Mouse (Mus musculus): Measurements from ENCODE around the gene Ccdc69. TPM values are rescaled to one million over a fixed set of nuclear protein-coding genes. Genes with fewer than 3 reads are reported as not detected.
"Not testable (repeated sequence)": the region's sequence is repeated elsewhere in the genome, so short reads cannot be mapped to it uniquely, and the experiment has no call there.

The Ccdc69 gene
- 8.3 and 12.2 TPM in 2 replicates for total RNA-seq (2021)
- long read RNA-seq, experiment 1, transcript Ccdc69-201 (7 exons, 1,402 nt) = major isoform, 8 of 10 reads
- long read RNA-seq, experiment 1, partial matches to known transcripts = 0 of 10 reads
- long read RNA-seq, experiment 1, other reads (novel, unspliced or antisense) = 2 of 10 reads
- long read RNA-seq, experiment 2, transcript Ccdc69-201 (7 exons, 1,402 nt) = major isoform, 12 of 16 reads
- long read RNA-seq, experiment 2, partial matches to known transcripts = 2 of 16 reads
- long read RNA-seq, experiment 2, other reads (novel, unspliced or antisense) = 1 of 16 reads

GRCm38 (mm10) chr11:55077331-55078231 is at the start of gene Ccdc69:
Gene Ccdc69, minus strand, starts transcription at chr11:55078131.
- peak; percentile 88 for DNase-seq

DNA sequence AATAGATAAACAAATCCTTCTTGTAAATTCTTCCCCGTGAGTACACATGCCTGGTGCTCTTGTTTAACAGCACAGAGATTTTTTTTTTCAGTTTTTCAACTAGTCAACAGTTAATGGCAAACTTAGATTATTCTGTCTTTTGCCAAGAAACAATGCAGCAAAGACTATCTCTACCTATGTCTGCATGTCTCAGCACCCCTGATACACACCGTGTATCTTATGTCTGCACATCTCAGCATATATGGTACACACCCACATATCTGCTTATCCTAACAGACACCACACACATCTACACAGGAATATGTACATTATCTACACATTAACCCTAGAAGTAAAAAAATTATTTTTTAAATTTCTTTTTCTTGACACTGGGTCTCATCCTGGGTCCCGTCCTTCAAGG is 48.7 kb upstream of the Ccdc69 start:
- DNase-seq = no peak

- no peak for DNase-seq
Observed at GRCm38 (mm10) chr11:55121430-55121829, 43.5 kb upstream of the Ccdc69 start.

- no peak for DNase-seq
Observed at GRCm38 (mm10) chr11:55120821-55121271, 42.9 kb upstream of the Ccdc69 start.

- DNase-seq = no peak
Observed at GRCm38 (mm10) chr11:55120279-55120678, 42.3 kb upstream of the Ccdc69 start.

GRCm38 (mm10) chr11:55117031-55117430 is 39.1 kb upstream of the Ccdc69 start:
- DNase-seq = no peak

DNA sequence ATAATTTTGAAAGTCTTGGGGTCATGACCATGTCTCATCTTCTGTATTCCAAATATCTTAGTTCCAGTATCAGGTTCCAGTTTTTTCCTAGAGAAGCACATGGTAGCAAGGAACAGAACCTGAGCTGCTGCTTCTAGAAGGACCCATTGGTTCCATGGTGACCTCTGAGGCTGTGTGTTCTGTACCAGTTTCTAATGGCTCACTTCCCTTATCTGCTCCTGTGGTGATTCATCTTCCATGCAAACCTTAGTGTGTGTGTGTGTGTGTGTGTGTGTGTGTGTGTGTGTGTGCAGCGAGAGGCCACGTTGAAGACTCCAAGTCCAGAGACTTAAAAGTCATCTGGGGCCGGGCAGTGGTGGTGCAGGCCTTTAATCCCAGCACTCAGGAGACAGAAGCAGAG is 38.1 kb upstream of the Ccdc69 start:
- peak; percentile 46 for DNase-seq

GRCm38 (mm10) chr11:55114291-55114690 is 36.4 kb upstream of the Ccdc69 start:
- DNase-seq = no peak

DNA sequence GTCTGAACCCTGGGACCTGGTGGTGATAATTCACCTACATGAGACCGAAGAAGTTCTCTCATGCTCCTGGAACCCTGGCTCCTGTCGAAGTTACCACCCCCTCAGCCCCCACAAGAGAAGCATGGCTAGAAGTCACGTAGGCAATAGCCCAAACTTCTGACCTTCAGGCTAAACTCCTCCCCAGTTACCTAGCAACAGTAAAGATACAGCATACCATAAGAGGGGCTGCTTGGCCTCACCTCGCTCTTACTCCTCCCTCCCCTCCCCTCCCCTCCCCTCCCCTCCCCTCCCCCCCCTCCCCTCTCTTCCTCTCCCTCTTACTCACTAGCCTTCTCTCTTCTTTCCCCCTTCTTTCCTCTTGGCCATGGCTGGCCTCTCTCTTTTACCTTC is 35.9 kb upstream of the Ccdc69 start:
- DNase-seq = not testable (repeated sequence)

GRCm38 (mm10) chr11:55113209-55113860 is 35.4 kb upstream of the Ccdc69 start:
- no peak for DNase-seq

DNA sequence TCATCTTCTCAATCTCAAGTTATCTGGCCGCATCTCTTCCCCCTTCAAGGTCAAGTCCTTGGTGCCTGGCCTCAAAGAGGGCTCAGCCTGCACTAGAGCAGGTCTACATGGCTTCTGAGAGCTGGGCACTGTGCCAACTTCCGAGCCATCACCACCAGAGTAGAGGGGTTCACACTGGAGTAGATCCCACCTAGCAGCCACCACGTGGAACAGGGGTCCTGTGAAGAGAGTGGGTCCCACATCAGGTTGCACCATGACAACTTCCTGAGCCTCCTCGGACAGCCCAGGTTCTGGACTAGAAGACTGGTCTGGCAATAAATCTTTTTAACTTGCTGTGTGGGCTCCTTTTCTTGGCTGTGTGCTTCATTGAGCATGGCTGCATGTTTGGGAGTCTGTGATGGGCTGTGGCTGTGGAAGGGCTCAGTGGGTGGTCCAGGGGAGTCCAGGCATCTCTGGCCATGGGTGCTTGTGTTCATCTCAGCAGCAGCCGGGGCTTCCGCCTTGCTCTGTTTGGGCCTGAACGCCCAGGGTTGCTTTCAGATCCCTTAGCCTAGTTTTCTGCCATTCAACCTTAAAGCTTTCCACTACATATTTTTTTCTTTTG is 32.7 kb upstream of the Ccdc69 start:
- DNase-seq = peak; percentile 37

DNA sequence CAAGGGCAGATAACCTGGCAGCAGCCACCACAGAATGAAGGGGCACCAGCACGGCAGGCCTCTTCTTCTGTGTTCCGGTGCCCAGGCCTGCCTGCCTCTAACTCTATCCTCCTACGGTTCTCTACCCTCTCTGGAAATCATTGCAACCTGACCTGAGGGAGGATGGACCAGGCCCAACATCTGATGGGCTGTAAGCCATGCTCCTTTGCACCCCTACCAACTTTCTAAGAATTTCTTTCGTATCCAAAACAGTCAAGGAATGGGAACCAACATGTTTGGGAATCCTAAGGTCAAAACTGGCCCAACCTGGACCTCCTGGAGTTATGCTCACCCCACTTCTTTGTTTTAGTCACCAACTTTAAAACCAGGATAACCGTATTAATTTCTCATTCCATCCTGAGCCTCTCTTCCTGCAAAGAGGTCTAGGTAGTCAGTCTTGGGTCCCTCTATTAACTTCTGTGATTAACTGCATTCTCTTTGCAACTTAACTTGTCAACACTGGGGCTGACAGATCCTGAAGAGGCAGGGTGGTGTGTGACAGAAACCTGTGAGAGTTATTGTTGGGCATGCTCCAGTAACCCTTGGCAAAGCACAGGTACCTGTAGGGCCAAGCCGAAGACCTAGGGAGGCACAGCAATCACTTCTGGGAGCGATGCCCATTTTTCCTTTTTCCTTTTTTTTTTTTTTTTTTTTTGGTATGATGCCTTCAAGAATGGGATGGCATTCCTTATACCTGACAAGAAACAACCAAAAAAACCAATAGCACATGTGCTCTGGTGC is 31.8 kb upstream of the Ccdc69 start:
- DNase-seq = no peak

- DNase-seq = no peak
Observed at GRCm38 (mm10) chr11:55106636-55107035, 28.7 kb upstream of the Ccdc69 start.

- no peak for DNase-seq
Observed at GRCm38 (mm10) chr11:55105389-55105788, 27.5 kb upstream of the Ccdc69 start.

- peak; percentile 71 for DNase-seq
Observed at GRCm38 (mm10) chr11:55103229-55103628, 25.3 kb upstream of the Ccdc69 start.

DNA sequence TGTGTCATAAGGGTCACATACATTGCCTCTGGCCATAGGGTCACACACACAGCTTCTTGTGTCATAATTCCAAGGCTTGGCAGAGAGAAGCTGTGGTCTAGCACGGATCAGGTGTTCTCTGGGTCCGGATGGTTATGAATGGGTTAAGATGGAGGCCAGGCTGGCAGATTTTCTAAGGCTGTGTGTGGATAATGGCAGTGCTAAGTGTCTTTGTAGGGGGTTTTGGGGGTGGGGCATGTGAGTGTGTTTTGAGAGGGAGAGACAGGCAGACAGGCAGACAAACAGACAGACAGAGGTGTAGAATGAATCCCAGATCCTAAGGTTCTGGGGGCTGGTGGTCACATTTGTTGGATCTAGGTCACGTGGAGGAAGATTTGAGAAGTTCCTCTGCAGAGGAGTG is 24.1 kb upstream of the Ccdc69 start:
- DNase-seq = no peak

DNA sequence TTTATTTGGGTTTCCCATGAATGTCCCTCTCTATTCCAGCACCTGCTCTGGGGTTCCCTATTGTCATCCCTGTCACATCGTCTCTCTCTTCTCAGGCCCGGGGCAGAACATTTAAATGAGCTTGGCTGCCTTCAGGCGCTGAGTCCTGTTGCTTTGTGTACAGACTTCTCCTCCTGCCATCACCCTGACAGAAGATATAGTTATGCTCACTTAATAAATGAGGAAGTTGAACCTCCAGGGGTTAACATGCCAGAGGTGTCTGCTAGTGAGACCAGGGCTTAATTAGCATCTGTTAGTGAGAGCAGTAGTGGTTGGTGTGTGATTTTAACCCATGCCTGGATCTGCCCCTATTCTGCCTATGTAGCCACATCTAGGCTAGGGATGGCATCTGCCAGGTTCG is 21.9 kb upstream of the Ccdc69 start:
- DNase-seq = no peak

DNA sequence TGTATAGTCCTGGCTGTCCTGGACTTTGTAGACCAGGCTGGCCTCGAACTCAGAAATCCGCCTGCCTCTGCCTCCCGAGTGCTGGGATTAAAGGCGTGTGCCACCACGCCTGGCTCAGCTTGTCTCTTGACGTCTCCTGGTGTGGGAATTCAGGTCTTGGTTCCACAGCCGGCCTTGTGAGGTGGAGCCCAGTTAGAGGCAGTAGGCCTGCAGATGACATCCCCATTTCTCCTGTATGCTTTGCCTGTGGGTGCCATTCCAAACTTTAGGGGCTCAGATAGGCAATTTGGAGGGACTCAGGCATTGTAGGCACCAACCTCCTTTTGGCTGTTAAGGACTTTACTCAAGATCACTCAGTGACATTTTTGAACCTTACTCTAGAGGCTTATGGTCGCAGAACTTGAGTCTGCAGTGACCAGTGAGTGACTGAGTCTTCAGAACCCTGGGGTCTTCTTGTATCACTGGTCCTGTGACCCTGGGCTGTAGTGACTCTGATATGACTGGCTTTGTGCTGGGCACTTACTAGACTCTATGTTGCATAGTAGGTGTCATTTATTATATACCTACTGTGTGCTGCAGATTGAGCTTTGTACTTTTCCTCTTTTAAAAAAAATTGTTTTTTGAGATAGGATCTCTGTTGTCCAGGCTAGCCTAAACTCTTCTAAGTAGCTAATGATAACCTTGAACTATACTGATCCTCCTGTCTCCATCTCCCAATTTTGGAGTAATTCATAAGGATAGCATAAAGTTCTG is 21.3 kb upstream of the Ccdc69 start:
- no peak for DNase-seq

GRCm38 (mm10) chr11:55098189-55098915 is 20.4 kb upstream of the Ccdc69 start:
- no peak for DNase-seq
